Mouse (Mus musculus) forelimb bud, embryonic 11.5 days (tissue): ENCODE measurements around the gene Mdfic.
"Not testable (repeated sequence)": the region's sequence is repeated elsewhere in the genome, so short reads cannot be mapped to it uniquely, and the experiment has no call there.

Source experiments
- DNase-seq: peaks from one replicate; pipeline ENCODE4 v3.0.0-alpha.2; 2012; ENCODE audit warnings: low read depth, low spot score

Mdfic gene

GRCm38 (mm10) chr6:15720461-15720817 is at the start of gene Mdfic:
TSS of gene Mdfic (plus strand) at chr6:15720661.
- DNase-seq: no peak

- no peak for DNase-seq
Observed at GRCm38 (mm10) chr6:15671364-15671763, 49.1 kb upstream of the Mdfic start.

GRCm38 (mm10) chr6:15710080-15710479 is 10.4 kb upstream of the Mdfic start:
- DNase-seq: no peak

GRCm38 (mm10) chr6:15710706-15711105 is 9.8 kb upstream of the Mdfic start:
- DNase-seq: no peak

GRCm38 (mm10) chr6:15712860-15713385 is 7.5 kb upstream of the Mdfic start:
- DNase-seq: no peak

GRCm38 (mm10) chr6:15714036-15714435 is 6.4 kb upstream of the Mdfic start:
- not testable (repeated sequence) for DNase-seq

GRCm38 (mm10) chr6:15714996-15715844 is 5.2 kb upstream of the Mdfic start:
- DNase-seq: no peak

GRCm38 (mm10) chr6:15719919-15720318 is 542 bp upstream of the Mdfic start:
- DNase-seq: peak; percentile 31

GRCm38 (mm10) chr6:15720818-15721715 is 606 bp downstream of the Mdfic start:
- DNase-seq: peak; percentile 49

- no peak for DNase-seq
Observed at GRCm38 (mm10) chr6:15721716-15722031, 1.2 kb downstream of the Mdfic start.

GRCm38 (mm10) chr6:15722631-15723030 is 2.2 kb downstream of the Mdfic start:
- not testable (repeated sequence) for DNase-seq

GRCm38 (mm10) chr6:15724304-15724703 is 3.8 kb downstream of the Mdfic start:
- DNase-seq: no peak

- no peak for DNase-seq
Observed at GRCm38 (mm10) chr6:15726422-15726821, 6.0 kb downstream of the Mdfic start.

- DNase-seq: no peak
Observed at GRCm38 (mm10) chr6:15727681-15728410, 7.4 kb downstream of the Mdfic start.

- DNase-seq: no peak
Observed at GRCm38 (mm10) chr6:15728844-15729577, 8.6 kb downstream of the Mdfic start.

- no peak for DNase-seq
Observed at GRCm38 (mm10) chr6:15730258-15730657, 9.8 kb downstream of the Mdfic start.

- no peak for DNase-seq
Observed at GRCm38 (mm10) chr6:15730666-15731065, 10.2 kb downstream of the Mdfic start.

- no peak for DNase-seq
Observed at GRCm38 (mm10) chr6:15731452-15731851, 11.0 kb downstream of the Mdfic start.

- DNase-seq: no peak
Observed at GRCm38 (mm10) chr6:15737312-15737911, 17.0 kb downstream of the Mdfic start.

- DNase-seq: no peak
Observed at GRCm38 (mm10) chr6:15738331-15738943, 18.0 kb downstream of the Mdfic start.
